Mouse (Mus musculus): ENCODE data around the gene Notch2. TPM values are rescaled to one million over a fixed set of nuclear protein-coding genes. Genes with fewer than 3 reads are reported as not detected.

Notch2 gene
- polyA plus RNA-seq, 1 experiment from 2014 or later, result 33.4 TPM

DNA sequence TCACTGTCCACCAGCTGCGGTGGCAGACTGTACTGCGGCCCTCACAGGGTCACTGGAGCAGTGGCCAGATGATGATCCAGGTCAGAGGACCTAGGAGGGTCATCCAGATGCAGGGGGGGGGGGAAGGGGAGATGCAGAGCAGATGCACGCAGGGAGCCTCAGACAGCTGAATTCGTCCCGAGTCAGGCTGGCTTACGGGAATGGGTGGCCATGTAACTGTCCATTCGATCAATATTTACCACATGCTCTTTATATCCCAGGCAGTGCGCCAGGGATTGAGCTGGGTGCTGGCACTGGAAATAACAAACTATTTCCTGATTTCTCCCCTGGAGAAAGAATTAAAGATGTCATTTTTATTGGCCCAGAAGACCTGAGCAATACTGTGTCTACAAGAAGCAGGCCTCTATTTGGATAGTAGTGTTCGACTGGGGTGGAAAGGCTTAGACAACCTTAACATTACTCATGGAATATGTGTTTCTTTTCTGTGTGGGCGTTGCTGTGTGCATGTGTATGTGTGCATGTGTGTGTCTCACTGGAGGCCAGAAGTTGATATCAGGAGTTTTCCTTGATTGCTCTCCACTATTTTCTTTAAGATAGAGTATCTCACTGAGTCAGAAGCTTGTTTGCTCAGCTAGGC is 28.3 kb upstream of the Notch2 start:
- 99% methylated on average over 7 of the region's 10 CpGs for WGBS (ENCODE audit: missing documents)

DNA sequence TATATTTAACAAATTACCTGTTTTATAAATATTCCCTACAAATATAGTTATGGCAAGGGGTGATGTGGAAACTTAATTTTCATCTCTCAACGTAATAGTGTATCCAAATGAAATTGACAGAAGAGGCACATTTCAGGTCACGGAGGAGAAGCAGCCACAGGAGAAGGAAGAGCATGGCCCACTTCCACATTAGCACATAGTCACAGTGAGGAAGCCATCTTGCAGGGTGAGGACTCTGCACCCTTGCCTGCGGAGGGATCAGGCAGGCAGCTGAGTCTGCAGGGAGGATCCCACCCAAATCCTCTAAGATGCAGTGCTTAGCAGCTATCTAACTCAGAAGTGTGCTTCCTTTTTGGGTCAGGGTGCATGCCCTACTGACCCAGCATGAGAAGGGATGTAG is 27.6 kb upstream of the Notch2 start:
- no peak overlapping the region for H3K4me3 ChIP-seq (ENCODE audit: inconsistent target)
- H3K27ac ChIP-seq, result no peak overlapping the region
- H3K36me3 ChIP-seq (ENCODE audit: inconsistent target), result no peaks in the 10 kb centered on the region
- WGBS (ENCODE audit: missing documents), result 92% methylated on average over 3 of the region's 3 CpGs
- no peaks in the 10 kb centered on the region for H3K79me2 ChIP-seq (ENCODE audit: inconsistent target)

More for the DNA sequence above, 28.3 kb upstream of the Notch2 start:
- H3K4me3 ChIP-seq (ENCODE audit: inconsistent target), result no peak overlapping the region
- H3K27ac ChIP-seq, result no peak overlapping the region
- H3K79me2 ChIP-seq (ENCODE audit: inconsistent target), result no peaks in the 10 kb centered on the region
- no peaks in the 10 kb centered on the region for H3K36me3 ChIP-seq (ENCODE audit: inconsistent target)

DNA sequence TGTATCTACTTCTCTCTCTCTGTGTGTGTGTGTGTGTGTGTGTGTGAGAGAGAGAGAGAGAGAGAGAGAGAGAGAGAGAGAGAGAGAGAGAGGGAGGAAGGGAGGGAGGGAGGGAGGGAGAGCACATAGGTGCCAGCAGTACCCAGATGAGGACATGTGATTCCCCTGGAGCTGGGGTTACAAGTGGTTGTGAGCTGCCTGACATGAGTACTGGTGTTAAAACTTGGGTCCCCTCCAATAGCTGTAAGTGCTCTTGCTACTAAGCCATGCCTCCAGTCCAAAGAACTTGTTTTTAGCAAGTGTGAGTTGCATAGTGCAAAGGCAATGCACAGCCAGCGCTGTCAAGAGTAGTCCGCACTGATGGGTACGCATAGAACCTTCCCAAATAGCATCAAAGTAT is 26.2 kb upstream of the Notch2 start:
- Histone ChIP-seq H3K27ac (no peak overlapping the region), H3K79me2 (ENCODE audit: inconsistent target) (no peaks in the 10 kb centered on the region), H3K36me3 (ENCODE audit: inconsistent target) (no peaks in the 10 kb centered on the region), H3K4me3 (ENCODE audit: inconsistent target) (no peak overlapping the region)
- WGBS (ENCODE audit: missing documents), result 95% methylated on average over 3 of the region's 3 CpGs

DNA sequence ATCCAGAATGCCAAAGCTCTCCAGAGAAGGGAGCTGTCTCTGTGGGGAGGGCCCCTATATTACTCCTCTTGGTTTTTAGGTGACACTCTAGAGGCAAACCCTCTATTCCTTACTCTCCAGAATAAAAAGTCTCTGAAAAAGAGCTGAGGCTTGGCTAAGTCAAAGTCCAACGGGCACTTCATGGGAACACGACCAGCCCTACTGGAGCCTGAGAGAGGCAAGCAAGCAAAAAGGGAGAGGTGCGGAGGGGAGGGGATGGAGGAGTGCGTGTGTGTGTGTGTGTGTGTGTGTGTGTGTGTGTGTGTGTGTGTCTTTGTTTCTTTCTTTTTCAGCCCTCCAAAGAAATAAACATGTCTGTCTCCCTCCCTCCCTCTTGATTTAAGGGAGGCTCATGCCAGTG is 24.6 kb upstream of the Notch2 start:
- 100% methylated on average over 2 of the region's 4 CpGs for WGBS (ENCODE audit: missing documents)
- H3K4me3 ChIP-seq (ENCODE audit: inconsistent target), result no peak overlapping the region
- no peak overlapping the region for H3K27ac ChIP-seq
- H3K79me2 ChIP-seq (ENCODE audit: inconsistent target), result no peaks in the 10 kb centered on the region
- H3K36me3 ChIP-seq (ENCODE audit: inconsistent target), result no peaks in the 10 kb centered on the region

DNA sequence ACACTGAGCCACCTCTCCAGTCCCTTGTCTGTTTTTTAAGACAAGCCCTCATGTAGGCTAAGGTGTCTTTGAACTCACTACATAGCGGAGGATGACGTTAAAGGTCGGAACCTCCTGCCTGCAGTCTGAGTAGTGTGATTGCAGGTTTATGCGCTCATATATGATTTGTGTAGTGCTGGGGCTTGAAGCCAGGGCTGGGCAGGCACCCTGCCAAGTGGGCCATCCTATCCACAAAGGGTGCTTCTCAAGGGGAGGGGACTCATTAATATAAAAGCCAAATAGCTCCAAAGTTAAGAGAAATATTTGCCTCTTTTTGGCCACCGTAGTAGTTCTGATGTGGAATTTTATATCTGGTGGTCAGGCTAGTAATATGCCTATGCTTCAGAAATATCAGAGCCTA is 22.8 kb upstream of the Notch2 start:
- no peaks in the 10 kb centered on the region for H3K79me2 ChIP-seq (ENCODE audit: inconsistent target)

DNA sequence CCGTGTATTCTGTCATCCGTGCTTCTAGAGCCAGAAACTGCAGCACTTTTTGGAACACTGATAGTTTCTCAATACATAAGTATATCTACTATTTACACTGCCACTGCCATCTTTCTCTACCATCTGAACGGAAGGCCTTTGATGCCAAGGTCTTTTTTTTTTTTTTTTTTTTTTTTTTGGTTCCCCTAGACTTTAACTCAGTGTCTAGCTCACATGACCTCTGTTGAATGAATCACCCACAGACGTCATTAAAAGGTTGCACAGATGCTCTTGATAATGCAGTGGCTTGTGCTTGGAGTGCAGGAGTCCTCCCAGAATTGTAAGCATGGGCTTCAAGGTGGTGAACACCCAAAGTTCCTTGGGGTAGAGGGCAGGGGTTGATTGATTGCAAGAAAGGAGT is 21.0 kb upstream of the Notch2 start:
- WGBS (ENCODE audit: missing documents), result 100% methylated on average over 3 of the region's 4 CpGs
- no peaks in the 10 kb centered on the region for H3K36me3 ChIP-seq (ENCODE audit: inconsistent target)
- H3K27ac ChIP-seq, result peak overlapping the region; percentile 92
- no peak overlapping the region for H3K4me3 ChIP-seq (ENCODE audit: inconsistent target)
- H3K79me2 ChIP-seq (ENCODE audit: inconsistent target), result no peaks in the 10 kb centered on the region

More for the DNA sequence above, 22.8 kb upstream of the Notch2 start:
- H3K4me3 ChIP-seq (ENCODE audit: inconsistent target), result no peak overlapping the region
- no peaks in the 10 kb centered on the region for H3K36me3 ChIP-seq (ENCODE audit: inconsistent target)
- H3K27ac ChIP-seq, result no peak overlapping the region
- 98% methylated on average over 5 of the region's 5 CpGs for WGBS (ENCODE audit: missing documents)

DNA sequence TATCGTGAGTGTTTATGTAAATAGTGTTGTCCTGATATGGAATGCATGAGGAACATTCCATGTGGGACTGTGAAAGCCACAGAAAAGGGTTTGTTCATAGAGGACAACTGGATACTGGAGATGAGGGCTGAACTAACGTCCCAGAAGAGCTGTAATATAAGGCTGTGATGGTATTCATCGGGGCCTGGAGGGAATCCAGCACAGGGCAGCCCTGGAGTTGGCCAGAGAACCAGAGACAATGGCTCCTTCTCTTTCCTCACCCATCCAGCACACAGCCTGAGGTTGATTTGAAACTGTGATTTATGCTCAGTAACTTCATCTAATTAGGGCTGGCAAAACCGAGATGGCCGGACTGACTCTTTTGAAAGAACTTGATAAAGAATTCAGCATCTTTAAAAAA is 20.1 kb upstream of the Notch2 start:
- H3K4me3 ChIP-seq (ENCODE audit: inconsistent target), result no peak overlapping the region
- H3K36me3 ChIP-seq (ENCODE audit: inconsistent target), result no peaks in the 10 kb centered on the region
- H3K79me2 ChIP-seq (ENCODE audit: inconsistent target), result no peaks in the 10 kb centered on the region
- WGBS (ENCODE audit: missing documents), result 79% methylated on average over 5 of the region's 5 CpGs
- H3K27ac ChIP-seq, result peak overlapping the region; percentile 92

DNA sequence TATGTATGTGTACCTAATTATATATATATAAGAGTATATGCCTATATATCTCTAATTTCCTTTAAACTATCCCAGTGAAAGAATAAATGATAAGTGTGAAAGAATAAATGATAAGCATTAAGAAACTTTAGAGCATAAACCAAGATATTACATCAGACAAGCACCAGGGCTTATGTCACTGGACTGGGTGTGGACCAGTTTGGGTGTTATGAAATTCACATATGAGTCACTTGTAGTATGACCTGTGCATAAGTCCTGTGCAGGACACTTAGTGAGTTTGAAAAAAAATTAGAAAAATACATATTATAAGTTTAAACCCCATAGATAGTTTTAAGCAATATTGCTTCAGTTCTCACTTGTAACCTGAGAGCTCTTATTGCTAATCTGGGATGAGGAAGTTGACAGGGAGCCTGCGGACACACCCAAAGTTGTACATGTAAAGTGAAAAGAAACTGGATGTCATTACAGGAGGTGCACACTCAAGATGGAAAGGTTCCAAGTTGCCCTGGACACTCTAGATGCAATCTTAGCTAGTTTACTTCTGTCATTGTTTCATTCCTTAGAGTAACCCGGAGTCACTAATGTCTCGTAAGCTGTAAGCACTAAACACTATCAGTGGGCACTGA is 19.3 kb upstream of the Notch2 start:
- WGBS (ENCODE audit: missing documents), result 51% methylated on average over 3 of the region's 3 CpGs
- H3K4me3 ChIP-seq (ENCODE audit: inconsistent target), result no peak overlapping the region
- H3K27ac ChIP-seq, result peak overlapping the region; percentile 92
- no peaks in the 10 kb centered on the region for H3K36me3 ChIP-seq (ENCODE audit: inconsistent target)
- no peaks in the 10 kb centered on the region for H3K79me2 ChIP-seq (ENCODE audit: inconsistent target)

DNA sequence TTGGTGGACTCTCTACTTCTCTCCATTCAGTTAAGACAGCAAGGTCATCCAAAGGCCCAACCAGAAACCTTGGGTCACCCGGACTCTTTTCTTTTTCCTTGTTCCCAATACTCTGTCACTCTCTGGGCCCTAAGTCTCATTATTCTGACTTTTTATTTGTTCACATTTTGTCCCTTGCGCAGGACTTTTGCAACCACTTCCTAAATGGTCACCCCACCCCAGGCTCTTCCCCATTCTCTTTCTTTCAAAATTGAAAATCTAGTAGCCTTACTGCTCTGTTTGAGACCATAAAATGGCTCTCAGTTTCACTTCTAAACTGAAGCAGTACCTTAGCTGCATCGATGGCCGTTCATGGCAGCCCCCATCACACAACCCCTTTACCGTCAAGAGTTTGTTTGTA is 18.5 kb upstream of the Notch2 start:
- WGBS (ENCODE audit: missing documents), result 18% methylated on average over 5 of the region's 5 CpGs
- H3K27ac ChIP-seq, result peak overlapping the region; percentile 92
- no peaks in the 10 kb centered on the region for H3K79me2 ChIP-seq (ENCODE audit: inconsistent target)
- no peak overlapping the region for H3K4me3 ChIP-seq (ENCODE audit: inconsistent target)
- no peaks in the 10 kb centered on the region for H3K36me3 ChIP-seq (ENCODE audit: inconsistent target)

DNA sequence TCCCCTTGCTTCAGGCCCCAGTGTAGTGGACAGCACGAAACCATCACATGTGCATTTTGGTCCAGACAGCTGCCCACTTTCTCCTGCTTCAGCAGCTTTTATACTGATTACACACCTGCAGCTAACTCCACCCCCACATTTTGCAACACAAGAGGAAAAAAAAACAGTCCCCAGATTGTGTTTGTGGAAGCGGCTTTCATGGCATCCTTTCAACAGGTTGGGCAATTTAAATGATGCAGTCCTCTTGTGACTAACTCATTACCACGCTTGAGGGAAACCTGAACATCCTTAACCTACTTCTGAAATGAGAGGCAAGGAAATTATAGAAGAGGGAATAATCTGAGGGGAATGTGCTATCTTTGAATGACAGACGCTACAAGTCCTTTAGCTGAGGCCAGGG is 15.0 kb upstream of the Notch2 start:
- Histone ChIP-seq H3K79me2 (ENCODE audit: inconsistent target) (no peaks in the 10 kb centered on the region), H3K27ac (no peak overlapping the region), H3K4me3 (ENCODE audit: inconsistent target) (no peak overlapping the region), H3K36me3 (ENCODE audit: inconsistent target) (no peaks in the 10 kb centered on the region)
- 67% methylated on average over 4 of the region's 4 CpGs for WGBS (ENCODE audit: missing documents)

DNA sequence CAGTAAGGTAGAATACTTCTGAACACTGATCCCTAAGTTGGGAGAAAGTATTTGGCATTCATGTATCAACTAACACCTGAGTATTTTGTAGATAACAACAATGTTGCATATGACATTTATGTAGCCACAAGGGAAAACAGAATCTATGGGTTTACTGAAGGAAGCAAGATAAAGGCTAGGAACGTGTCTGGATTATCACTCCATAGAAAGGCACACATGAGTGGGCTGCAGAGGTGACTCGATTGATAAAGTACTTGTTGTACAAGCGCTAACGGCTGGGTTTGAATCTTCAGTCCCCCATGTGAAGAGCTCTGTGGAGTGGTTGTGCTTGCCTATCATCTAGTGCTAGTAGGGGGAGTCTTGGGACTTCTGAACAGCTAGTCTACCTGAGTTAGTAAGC is 9.8 kb upstream of the Notch2 start:
- Histone ChIP-seq H3K27ac (no peak overlapping the region), H3K79me2 (ENCODE audit: inconsistent target) (no peaks in the 10 kb centered on the region), H3K36me3 (ENCODE audit: inconsistent target) (no peaks in the 10 kb centered on the region), H3K4me3 (ENCODE audit: inconsistent target) (no peak overlapping the region)
- 100% methylated on average over 4 of the region's 4 CpGs for WGBS (ENCODE audit: missing documents)

DNA sequence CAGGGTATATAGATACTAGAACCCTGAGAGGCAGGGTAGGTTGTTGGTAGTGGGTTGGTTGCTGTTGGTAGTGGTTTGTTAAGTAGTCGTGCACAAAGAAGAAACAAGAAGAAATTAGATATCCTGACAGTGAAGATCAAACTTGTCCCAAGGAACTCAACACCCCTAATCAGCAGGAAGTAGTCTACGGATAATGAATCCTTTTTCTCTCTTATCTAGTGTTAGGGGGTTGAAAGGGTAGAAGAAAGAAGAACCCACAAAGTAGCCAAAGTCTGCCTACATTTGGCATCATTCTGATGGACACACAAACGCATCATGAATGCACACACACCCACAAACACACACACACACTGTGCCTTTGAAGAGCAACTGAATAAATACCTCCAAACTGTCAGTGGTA is 9.1 kb upstream of the Notch2 start:
- Histone ChIP-seq H3K79me2 (ENCODE audit: inconsistent target) (no peaks in the 10 kb centered on the region), H3K36me3 (ENCODE audit: inconsistent target) (no peaks in the 10 kb centered on the region), H3K27ac (no peak overlapping the region), H3K4me3 (ENCODE audit: inconsistent target) (no peak overlapping the region)
- WGBS (ENCODE audit: missing documents), result 93% methylated on average over 3 of the region's 3 CpGs

DNA sequence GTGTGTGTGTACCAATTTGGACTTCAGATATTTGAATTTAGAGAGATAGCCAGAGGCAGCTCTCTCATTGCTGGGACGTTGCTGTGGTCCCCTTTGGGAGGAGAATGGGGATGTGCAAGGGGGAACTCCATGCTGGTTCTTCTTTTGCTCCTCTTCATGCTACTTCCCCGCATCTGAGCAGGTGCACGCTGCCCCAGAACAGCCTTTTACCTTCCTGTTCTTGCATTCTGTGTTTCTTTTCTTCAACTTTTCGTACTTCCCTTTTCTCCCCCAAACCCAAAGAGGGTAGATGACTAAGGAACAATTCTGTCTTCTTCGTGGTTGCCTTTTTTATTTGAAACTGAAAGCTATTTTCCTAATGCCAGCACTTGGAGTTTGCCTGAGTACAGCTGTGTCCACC is 8.0 kb upstream of the Notch2 start:
- H3K36me3 ChIP-seq (ENCODE audit: inconsistent target), result no peaks in the 10 kb centered on the region
- WGBS (ENCODE audit: missing documents), result 0% methylated on average over 5 of the region's 5 CpGs
- no peak overlapping the region for H3K4me3 ChIP-seq (ENCODE audit: inconsistent target)
- H3K27ac ChIP-seq, result peak overlapping the region; percentile 36
- H3K79me2 ChIP-seq (ENCODE audit: inconsistent target), result no peaks in the 10 kb centered on the region

DNA sequence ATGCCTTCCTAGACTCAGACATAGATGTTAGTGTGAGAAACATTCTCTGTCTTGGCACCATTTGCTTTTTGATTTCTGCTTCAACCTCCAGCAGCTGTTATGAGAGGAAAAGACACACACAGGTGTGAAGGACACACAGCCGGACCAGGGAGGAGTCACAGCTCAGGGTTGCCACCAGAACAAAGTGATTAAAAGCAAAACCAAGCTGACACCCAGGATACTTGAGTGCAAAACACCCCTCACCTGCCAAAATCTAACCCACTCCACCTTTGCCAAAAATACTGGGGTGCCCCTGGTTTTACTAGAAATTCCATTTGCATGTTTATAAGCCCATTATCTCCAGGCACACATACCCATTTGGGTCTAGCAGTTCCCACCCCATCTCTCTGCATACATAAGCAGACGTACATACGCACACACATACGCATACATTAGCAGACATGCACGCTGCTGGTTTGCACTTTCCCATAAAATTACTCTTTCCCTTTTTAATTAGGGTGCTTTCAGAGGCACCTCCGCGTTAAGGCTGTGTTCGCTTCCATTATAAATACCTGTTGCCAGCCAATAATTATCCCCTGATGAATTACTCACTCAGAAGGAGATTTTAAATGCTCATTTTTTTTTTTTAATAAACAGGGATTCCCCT is 7.2 kb upstream of the Notch2 start:
- 92% methylated on average over 8 of the region's 8 CpGs for WGBS (ENCODE audit: missing documents)
- Histone ChIP-seq H3K79me2 (ENCODE audit: inconsistent target) (no peaks in the 10 kb centered on the region), H3K36me3 (ENCODE audit: inconsistent target) (no peaks in the 10 kb centered on the region), H3K27ac (peak overlapping the region; percentile 36; the same call in 1 of the 2 replicates), H3K4me3 (ENCODE audit: inconsistent target) (no peak overlapping the region)

DNA sequence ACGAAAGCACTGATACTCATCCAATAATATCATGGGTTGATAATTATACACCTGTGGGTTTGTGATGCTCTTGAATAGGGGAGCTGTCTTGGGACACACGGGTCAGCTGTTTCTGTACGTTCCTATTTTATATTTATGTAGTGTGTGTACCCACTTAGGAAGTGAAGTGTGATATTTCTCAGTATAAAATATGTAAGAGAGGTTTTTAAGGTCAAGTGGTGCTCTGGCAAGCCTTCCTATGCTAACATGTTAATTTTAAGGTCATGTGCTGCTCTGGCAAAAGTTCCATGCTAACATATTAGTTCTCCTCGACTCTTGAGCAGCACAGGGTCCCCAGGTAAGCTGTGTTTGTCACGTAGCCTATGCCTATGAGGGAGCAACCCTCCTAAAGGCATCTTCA is 6.4 kb upstream of the Notch2 start:
- no peaks in the 10 kb centered on the region for H3K79me2 ChIP-seq (ENCODE audit: inconsistent target)
- 97% methylated on average over 5 of the region's 5 CpGs for WGBS (ENCODE audit: missing documents)
- H3K27ac ChIP-seq, result no peak overlapping the region
- H3K36me3 ChIP-seq (ENCODE audit: inconsistent target), result no peaks in the 10 kb centered on the region
- no peak overlapping the region for H3K4me3 ChIP-seq (ENCODE audit: inconsistent target)

All from macrophage (primary cell).